Mouse (Mus musculus): ENCODE data around the gene Grin1.
A peak's percentile ranks its signal among the peaks of the same experiment; 100 is the strongest.

The Grin1 gene

DNA sequence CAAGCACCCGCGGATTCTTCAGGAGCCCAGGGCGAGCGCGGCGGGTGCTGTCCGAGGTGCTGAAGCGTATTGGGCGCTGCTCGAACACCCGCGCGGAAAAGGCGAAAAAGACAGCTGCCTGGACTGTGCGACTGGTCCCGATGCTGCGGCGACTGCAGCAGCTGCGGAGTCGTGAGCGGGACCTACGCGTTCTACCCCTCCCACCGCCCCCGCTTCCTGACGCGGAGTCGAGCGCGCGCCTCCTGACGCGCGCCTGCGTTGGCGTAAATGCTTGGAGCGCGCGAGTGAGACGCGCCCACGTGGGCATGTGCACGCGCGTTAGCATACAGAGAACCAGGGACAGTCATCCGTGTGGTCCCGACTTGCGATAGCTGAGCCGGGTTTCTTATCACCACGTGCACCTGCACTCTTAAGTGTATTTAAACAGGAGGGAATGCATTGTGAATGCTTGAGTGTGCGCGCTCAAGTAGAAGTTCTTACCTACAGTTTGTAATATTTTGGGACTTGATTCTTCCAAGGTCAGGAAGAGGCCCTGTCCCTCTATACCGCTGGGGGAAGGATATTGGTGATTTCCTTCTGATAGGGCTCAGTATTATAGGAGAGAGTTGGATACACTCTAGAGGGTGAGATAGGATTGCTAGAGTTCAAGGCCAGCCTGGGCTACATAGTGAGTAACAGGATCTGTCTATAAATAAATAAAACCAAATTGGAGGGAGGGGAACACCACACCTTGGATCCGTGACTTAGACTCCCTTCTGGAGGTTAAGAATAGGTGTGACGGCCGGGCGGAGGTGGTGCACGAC, at the start of gene Grin1:
Gene Grin1 (minus strand): TSS at position 217 of the 803 bp plus-strand sequence.
- peak; percentile 21 for DNase-seq (ENCODE audit: low spot score)

DNA sequence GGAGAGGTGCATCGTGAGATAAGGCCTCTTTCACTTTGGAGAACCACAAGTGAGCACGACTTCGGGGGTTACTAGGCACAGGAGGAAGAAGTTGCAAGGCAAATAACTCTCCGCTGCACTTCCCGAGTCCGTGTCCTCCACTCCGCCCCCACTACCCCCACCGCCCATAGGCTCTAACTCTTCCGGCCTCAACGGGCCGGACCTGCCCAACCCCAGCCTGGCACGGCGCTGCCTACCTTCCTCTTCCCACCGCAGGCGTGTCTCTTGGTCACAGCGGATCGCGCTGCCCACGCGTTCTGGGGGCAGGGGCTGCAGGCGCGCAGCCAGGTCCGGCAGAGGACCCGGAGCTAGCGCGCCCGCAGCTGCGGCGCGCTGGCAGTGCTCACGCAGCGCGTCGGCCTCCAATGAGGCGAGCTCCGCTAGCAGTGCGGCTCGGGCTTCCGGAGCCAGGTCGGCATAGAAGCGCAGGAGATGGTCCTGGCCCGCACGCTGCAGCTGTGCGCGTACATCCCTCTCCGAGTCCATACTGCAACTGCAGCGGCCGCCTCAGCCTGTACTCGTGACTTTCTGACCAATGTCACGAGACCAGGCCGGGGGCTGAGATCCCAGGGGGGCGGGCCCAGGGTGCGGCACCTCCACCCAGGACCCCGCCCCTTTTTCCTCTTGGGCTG, 46.2 kb upstream of the Grin1 start, which contains the start of gene Uap1l1:
Gene Uap1l1 (minus strand): TSS at position 592 of the 671 bp plus-strand sequence.
- DNase-seq (ENCODE audit: low spot score), result peak; percentile 47

DNA sequence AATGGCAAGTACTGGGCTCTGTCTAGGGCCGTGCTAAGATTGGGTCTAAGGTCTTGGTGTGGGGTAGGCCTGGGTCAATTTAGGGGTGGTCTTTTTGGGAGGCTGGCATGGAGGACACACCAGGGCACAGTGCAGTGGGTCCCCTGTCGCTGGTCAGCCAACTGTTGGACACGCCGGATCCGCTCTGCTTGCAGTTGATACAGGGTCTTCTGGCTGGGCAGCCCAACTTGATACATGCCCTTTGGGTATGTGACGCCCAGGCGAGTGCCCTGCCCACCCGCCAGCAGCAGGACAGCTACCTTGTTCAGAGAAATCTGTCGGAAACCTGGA, 45.7 kb upstream of the Grin1 start:
- no peak for DNase-seq (ENCODE audit: low spot score)

DNA sequence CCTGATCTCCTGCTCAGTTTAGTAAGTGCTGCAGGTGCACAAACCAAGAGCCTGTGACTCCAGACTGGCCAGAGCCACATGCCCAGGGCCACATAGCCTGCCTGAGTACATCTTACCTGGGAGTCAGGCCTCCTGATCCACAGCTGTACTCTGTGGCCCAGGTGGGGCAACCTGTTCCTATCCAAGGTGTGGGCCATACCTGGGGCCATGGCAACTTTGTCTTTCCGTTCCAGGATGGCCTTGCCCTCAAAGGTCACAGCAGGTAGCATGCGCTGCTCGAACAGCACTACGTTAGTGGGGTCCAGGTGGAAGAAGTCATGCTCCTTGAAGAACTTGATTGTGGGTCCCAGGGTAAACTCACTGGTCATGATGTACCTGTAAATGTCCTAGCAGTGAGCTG, 45.3 kb upstream of the Grin1 start:
- DNase-seq (ENCODE audit: low spot score), result no peak

DNA sequence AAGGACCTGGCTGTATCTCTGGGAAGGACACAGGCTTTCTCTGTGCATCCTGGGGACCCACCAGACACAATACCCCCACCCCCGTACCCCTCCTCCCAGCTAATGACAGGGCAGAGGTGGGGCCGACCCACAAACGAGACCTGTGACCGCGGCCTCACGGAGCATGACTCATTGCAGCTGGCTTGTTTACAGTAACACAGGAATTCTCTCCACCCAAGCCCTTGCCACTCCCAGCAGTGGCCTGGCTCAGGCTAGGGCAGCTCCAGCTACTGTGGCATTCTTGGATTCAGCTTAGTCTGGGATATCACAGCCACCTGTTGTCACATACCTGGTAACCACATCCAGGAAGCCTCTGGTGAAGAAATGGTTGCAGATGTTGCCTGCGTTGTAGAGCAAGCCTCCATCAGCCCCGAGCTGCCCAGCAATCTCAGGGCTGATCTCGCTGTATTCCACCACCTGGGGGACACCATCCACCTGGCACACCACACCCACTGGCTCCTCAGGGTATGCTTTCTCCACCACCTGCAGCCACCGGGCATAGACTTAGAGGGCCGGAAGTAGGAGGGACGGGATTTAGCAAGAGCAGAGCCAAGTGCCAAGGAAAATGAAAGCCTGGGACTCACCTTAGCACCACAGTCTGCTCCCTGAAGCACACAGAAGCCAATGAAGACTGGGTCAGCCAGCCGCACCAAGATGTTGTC, 44.6 kb upstream of the Grin1 start:
- DNase-seq (ENCODE audit: low spot score), result no peak

DNA sequence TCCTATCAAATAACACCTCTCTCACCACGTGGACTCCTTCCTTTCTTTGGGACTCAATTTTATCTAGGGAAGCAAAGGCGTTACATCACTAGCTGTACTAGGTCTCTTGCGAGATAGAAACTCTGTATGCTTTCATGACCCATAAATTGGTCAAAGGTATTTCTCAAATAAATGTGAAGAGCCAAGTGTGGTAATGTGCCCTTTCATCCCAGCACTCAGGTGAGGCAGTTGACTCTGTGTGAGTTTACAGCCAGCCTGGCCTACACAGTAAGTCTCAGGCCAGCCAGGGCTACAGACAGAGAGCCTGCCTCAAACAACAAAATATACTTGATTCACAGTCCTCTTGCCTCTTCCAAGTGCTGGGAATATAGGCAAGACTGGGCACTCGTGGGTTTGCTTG, 40.9 kb upstream of the Grin1 start:
- no peak for DNase-seq (ENCODE audit: low spot score)

DNA sequence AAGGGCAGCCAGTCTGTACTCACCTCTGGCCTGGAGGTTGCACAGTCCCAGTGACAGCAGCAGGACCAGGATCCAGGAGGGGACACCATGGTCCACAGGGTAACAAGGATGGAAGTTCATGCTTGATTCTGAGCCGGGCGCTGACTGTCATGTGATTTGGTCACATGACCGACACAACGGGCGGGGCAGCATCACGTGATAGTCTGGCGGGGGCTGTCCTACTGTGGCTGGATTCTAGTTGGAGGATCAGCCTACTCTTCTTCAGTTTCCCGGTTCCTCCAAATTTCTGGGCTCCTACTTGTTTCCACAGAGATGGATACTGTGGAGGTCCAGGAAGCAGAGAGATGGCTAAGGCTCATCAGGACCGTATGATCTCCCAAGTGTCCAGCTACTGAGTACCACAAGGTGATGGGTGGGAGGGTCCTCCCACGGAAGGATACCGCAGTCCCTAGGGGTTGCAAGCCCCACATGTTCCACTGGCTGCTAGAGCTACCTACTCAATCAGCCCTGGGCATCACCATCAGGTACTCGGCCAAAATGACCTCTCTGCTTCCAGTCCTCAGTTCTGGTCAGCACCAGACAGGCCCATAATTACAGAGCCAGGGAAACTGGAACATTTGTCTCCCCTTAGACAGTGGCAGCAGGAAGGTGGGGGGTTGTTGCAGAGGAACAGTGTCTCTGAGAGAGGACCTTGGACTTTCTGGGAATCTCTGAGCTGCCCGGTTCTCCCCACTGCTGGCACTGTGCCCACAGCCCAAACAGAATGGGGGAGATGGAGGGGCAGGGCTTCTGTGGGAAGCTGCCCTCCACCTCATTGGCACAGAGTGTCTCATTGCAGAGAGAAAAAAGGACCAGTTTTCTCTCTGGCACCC, 37.5 kb upstream of the Grin1 start, which contains the start of gene Dpp7:
Gene Dpp7 (minus strand): TSS at position 152 of the 872 bp plus-strand sequence.
- DNase-seq (ENCODE audit: low spot score), result peak; percentile 73

DNA sequence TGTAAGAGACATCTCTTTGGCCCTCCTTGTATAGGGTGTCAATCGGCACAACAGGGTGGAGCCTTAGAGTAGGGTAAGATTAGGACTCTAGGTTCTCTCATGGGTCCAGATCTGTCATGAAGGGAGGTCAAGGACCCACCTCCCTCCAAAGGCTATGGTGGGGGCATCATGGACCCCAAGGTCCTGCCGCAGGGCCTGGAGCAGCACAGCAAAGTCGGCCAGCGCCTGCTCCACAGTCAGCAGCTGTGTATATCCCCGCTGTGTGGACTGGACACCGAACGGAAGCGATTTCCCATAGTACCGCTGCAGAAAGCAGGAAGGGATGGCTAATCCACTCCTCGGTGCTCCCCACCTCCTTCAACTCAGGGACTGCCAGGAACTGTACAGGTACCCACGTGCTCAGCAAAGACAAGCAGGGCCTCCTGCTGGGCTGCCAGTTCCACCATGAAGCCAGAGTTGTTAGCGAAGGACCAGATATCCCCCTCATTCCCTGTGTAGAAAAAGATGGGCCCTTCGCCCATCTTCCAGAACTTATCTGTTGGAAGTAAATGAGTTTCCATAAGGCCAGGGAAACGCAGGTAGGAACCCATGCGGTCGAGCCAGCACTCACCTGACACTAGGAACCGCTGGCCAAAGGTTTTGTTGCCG, 36.6 kb upstream of the Grin1 start:
- DNase-seq (ENCODE audit: low spot score), result no peak

DNA sequence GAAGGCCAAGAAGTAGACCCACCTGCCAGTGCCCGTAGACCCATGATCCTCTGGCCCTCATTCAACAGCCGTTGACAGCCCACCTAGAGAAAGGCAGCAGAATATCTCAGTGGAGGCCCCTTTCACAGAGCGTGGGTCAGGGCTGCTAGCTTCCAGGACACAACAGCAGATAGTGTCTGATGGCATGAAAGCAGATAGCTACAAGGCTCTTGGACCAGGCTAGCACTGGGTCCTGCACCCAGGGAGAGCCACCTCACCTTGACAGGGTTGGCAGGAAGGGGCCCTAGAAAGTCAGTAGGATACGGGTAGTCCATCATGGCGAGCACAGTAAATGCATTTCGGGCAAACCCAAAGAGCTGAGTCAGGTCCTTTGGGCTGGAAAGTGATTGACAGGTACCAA, 35.2 kb upstream of the Grin1 start:
- DNase-seq (ENCODE audit: low spot score), result no peak

DNA sequence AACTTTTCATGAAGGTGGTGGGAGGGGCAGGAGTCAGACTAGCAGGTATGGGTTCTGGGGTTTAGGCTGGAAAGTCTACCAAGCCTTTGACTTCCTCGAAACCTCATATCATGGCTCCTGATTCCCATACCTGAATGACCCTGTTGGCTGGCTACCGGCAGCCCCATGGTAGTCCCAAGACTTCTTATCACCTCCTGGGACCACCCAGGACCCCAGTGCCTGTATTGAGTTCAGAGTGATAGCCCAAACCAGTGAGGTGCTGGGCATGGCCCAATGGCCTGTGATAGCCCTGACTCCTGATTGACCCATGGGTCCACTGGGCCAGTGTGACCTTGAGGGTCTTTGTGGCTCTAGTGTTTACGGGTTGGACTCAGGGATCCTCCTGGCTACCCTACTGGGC, 31.7 kb upstream of the Grin1 start:
- DNase-seq (ENCODE audit: low spot score), result no peak

DNA sequence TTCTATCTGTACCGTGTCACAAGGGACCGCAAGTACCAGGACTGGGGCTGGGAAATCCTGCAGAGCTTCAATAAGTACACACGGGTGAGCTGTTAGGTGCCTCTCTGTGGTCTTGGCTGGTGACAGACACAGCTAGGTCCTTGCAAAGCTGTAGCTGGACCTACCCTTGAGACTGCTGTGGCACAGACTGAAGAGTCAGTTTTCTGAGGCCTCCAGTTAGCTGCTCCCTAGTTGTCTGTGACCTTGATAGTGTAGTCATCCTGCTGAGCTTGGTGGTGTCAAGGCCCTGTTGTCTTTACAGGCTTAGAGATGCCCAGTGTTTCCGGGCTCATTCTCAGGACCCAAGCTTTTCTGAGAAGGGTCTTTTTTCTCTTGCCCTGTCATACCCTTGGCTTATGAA, 30.5 kb upstream of the Grin1 start:
- DNase-seq (ENCODE audit: low spot score), result no peak

DNA sequence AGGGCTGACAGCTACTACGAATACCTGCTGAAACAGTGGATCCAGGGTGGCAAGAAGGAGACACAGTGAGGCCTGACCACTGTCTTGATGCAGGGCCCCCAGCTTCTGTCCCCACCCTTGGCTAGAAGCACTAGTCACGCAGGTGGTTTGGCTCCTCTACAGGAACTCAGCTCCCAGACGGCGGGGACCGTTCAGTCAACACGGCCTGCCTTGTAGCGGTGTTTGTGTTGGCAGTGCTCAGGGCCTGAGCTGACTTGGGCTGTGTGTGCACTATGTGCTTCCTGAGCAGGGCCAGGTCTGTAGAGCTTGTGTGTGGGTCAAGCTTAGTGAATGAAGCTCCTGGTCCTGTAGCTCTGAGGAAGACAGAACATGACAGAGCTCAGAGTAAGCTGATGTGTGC, 29.2 kb upstream of the Grin1 start:
- DNase-seq (ENCODE audit: low spot score), result no peak

DNA sequence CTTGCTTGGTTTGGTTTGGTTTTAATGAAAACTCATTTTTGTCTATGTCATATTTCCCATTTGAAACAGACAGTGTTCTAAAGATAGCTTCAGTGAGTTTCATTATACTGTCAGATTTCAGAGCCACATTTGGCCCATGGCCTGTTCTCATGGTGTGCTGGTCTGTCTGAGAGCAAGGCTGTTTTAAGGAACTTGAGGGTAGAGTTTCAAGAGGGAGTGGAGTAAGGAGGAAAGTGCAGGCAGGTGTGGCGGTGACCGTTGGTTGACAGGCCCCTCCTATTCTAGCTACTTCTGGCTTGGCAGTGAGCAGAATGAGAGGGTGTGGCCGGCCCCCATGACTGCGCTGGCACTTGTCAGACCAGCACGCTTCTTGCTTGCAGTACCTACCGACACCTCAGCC, 19.3 kb upstream of the Grin1 start:
- no peak for DNase-seq (ENCODE audit: low spot score)

DNA sequence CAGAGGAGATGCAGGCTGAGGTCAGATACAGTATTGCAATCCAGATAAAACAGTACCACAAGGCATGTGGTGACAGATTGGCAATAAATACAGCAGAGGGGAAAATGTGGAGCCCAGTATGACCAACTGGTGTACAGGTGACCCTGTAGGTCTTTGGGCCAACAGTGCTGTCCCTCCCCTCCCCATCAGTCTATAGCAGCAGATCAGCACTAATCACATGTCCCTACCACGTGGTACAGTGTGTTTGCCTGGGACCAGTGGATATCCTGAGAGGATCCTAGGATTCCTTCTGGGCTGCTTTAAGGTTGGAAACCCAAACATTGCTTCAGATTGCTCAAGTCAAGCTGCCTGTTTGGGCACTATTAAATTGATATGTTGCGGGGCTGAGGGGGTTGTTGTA, 14.6 kb upstream of the Grin1 start:
- DNase-seq (ENCODE audit: low spot score), result no peak

DNA sequence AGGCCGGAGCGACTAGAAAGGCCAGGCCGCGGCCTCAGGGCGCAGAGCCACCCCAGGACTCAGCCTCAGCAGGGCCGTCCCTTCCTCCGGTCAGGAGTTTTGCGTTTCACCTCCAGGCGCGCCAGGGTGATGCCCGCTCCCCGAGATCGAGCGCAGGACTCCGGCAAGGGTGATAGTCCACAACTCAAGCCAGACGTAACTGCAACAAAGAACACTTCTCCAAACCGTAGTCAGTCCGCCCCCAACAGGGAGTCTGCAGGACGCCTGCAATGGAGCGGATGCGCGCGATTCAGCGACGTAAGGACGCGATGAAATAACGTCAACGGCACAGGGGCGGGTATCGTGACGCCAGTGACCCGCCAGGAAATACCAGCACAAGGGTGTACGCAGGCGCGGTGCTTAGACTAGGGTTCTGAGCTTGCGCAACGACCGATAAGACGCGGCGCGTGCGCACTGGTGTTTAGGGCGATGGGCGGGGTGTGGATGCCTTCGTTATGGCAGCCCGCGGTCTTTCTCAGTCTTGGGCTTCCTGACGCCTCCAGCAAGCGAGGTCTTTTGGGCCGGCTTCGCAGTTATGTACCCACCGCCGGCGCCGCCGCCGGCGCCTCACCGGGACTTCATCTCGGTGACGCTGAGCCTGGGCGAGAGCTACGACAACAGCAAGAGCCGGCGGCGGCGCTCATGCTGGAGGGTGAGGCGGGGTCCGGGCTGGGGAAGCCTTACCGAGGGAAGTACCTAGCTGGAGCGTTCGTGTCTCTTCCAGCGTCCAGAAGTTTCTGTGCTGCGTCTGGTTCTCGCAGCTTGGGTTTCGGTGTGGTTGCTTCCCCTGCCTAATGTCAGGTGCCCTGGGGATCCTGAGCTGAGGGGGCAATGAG, 13.5 kb upstream of the Grin1 start, which contains the start of gene Man1b1:
Gene Man1b1 (plus strand): TSS at position 53 of the 875 bp plus-strand sequence.
- DNase-seq (ENCODE audit: low spot score), result peak; percentile 100

DNA sequence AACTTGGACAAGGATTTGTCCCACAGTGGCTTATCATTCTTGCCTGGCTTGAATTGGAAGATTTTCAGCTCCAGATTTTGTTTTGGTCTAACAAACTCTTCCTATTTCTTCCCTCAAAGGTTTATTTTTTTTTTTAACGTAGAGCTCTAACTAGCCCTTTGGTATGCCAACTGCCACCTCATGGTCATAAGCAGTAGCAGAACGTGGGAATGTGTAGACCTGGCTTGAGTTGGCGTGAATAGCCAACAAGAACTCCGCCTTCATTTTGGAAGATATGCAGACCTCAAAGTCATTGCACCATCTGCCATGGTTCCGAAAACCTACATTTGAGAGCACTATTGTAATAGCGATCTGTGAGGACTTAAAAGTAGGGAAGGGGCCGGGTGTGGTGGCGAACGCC, 12.5 kb upstream of the Grin1 start:
- no peak for DNase-seq (ENCODE audit: low spot score)

DNA sequence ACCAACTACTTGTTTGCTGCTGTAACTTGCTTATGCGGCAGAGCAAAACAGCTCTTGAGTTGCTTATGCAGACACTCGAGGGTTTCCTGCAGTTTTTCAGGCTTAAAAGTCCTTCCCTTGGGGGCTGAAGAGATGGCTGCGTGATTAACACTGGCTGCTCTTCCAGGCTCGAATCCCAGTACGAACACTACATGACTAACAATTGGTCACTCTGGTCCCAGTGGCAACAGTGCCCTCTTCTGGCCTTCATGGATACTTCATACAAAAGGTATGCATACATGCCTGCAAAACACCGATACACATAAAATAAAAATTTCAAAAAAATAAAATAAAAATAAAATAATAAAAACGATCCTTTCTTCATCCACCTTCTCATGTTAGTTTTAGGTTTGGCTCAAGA, 9.5 kb upstream of the Grin1 start:
- no peak for DNase-seq (ENCODE audit: low spot score)

DNA sequence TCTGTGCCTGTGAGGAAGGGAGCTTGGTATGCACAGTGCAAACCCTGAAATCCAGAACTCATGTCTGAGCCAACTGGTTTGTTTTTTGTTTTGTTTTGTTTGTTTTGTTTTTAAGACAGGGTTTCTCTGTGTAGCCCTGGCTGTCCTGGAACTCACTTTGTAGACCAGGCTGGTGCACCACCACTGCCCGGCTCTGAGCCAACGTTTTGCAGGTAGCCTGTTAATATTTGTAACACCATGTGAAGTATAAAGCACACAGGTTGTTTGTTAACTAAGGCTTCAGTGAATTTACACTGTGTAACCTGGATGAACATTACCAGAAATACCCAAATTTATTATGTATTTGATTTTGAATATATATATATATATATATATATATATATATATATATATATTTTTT, 7.0 kb upstream of the Grin1 start:
- no peak for DNase-seq (ENCODE audit: low spot score)

DNA sequence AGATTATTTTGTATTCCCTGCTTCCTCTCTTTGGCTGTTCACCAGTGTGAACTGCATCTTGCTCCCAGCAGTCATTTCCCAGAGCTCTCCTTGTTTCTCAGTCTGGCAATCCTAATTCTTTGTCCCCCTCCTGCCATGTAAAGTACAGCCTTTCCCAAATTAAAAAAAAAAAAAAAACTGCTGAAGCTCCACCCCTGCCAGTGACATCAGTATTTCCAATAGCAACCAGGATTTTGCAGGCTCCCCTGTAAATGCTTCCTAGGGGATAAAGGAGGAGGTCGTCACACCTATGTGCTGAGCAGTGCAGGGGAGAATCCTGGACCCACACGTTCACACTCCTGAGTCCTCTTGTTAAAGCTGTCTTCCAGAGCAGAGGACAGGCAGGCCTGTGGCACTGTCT, 1.1 kb upstream of the Grin1 start:
- DNase-seq (ENCODE audit: low spot score), result no peak

All from T-cell, adult 2 months (primary cell).